Mouse (Mus musculus) c-Kit-positive CD71-positive TER-119-negative erythroid progenitor cells, embryonic 14.5 days (primary cell): ENCODE measurements around the gene Gk5.
"Not testable (repeated sequence)": the region's sequence is repeated elsewhere in the genome, so short reads cannot be mapped to it uniquely, and the experiment has no call there.

Source experiments
- DNase-seq: peaks from one replicate; pipeline ENCODE4 v3.0.0-alpha.2; 2013; ENCODE audit warnings: low read depth

Gk5 gene

GRCm38 (mm10) chr9:96118861-96119772, at the start of gene Gk5:
Gene Gk5, plus strand, starts transcription at chr9:96119362.
- DNase-seq, result peak; percentile 92

- DNase-seq, result no peak
Observed at GRCm38 (mm10) chr9:96078752-96079315, 40.3 kb upstream of the Gk5 start.

- no peak for DNase-seq
Observed at GRCm38 (mm10) chr9:96085293-96085692, 33.9 kb upstream of the Gk5 start.

- DNase-seq, result no peak
Observed at GRCm38 (mm10) chr9:96087671-96088070, 31.5 kb upstream of the Gk5 start.

- not testable (repeated sequence) for DNase-seq
Observed at GRCm38 (mm10) chr9:96088456-96088855, 30.7 kb upstream of the Gk5 start.

GRCm38 (mm10) chr9:96092637-96093036, 26.5 kb upstream of the Gk5 start:
- DNase-seq, result not testable (repeated sequence)

GRCm38 (mm10) chr9:96093221-96093620, 25.9 kb upstream of the Gk5 start:
- DNase-seq, result no peak

- DNase-seq, result no peak
Observed at GRCm38 (mm10) chr9:96094341-96094740, 24.8 kb upstream of the Gk5 start.

- no peak for DNase-seq
Observed at GRCm38 (mm10) chr9:96095192-96095591, 24.0 kb upstream of the Gk5 start.

- DNase-seq, result no peak
Observed at GRCm38 (mm10) chr9:96102846-96103245, 16.3 kb upstream of the Gk5 start.

GRCm38 (mm10) chr9:96112879-96113361, 6.2 kb upstream of the Gk5 start:
- no peak for DNase-seq

GRCm38 (mm10) chr9:96116801-96117200, 2.4 kb upstream of the Gk5 start:
- no peak for DNase-seq

GRCm38 (mm10) chr9:96118216-96118615, 946 bp upstream of the Gk5 start:
- DNase-seq, result no peak

GRCm38 (mm10) chr9:96127972-96128371, 8.8 kb downstream of the Gk5 start:
- DNase-seq, result no peak

- DNase-seq, result no peak
Observed at GRCm38 (mm10) chr9:96132956-96133603, 13.9 kb downstream of the Gk5 start.

GRCm38 (mm10) chr9:96134470-96134869, 15.3 kb downstream of the Gk5 start:
- no peak for DNase-seq

- DNase-seq, result no peak
Observed at GRCm38 (mm10) chr9:96134916-96135315, 15.8 kb downstream of the Gk5 start.

GRCm38 (mm10) chr9:96135461-96135860, 16.3 kb downstream of the Gk5 start:
- no peak for DNase-seq

GRCm38 (mm10) chr9:96138958-96139357, 19.8 kb downstream of the Gk5 start:
- no peak for DNase-seq

GRCm38 (mm10) chr9:96139876-96140275, 20.7 kb downstream of the Gk5 start:
- DNase-seq, result no peak

- no peak for DNase-seq
Observed at GRCm38 (mm10) chr9:96140931-96141330, 21.8 kb downstream of the Gk5 start.

GRCm38 (mm10) chr9:96142499-96142898, 23.3 kb downstream of the Gk5 start:
- no peak for DNase-seq

- no peak for DNase-seq
Observed at GRCm38 (mm10) chr9:96143633-96144032, 24.5 kb downstream of the Gk5 start.
